In genomic region chr7:25409114-25409760, GRCm38 (mm10) we compare ENCODE assay signal across 11 mouse cellular contexts. TPM values are rescaled to one million over a fixed set of nuclear protein-coding genes. Genes with fewer than 3 reads are reported as not detected.
DNase-seq lines count a peak whose midpoint lies in the region.
"Had no signal": no experiment of that assay in that cellular context is flagged by ENCODE, and none has a peak within 500 bp of the region (broad histone marks: within the 10 kb centered on the region; RNA-seq: fewer than 3 reads in every experiment).

No protein-coding gene starts in this region.

- peak; percentile 37 for DNase-seq in adrenal gland, adult 2 months
- DNase-seq in adrenal gland, postnatal 25 days: no peak
- DNase-seq in kidney, postnatal 36 days: peak; percentile 51 to 60
- no peak for DNase-seq in kidney, adult 11 months
- DNase-seq in c-Kit-positive CD71-negative TER-119-negative erythroid progenitor cells, embryonic 14.5 days (ENCODE audit: low read depth): peak; percentile 65
- peak; percentile 53 for DNase-seq in naive thymus-derived CD4-positive, alpha-beta T cell, adult 2 months (ENCODE audit: low read depth)
- no peak for DNase-seq in testis, postnatal 14 days (ENCODE audit: low spot score)
- no peak for DNase-seq in gastrocnemius, adult 18-20 months (ENCODE audit: low spot score)

RNA-seq across cellular contexts. Expression of gene Cxcl17, which starts 3.4 kb away (rescaled TPM):
- total RNA-seq in adrenal gland, adult 2 months (2021): not detected
- polyA plus RNA-seq in adrenal gland, adult 2 months (2012; rRNA removed): not detected in 2 replicates
- total RNA-seq in adrenal gland, postnatal 25 days (2021): not detected in 2 replicates
- total RNA-seq in gastrocnemius, adult 18-20 months (2021): not detected
- total RNA-seq: left cerebral cortex, postnatal 14 days had no signal
- polyA plus RNA-seq: erythroblast, embryonic 14.5 days; neural tube, embryonic 11.5 days had no signal

RNA-seq across cellular contexts. Expression of gene Lipe, which starts 10.7 kb away (rescaled TPM):
- total RNA-seq in adrenal gland, adult 2 months (2021): 100 to 1,000 TPM; 372 to 462 TPM
- polyA plus RNA-seq in adrenal gland, adult 2 months (2012; rRNA removed): 471 and 632 TPM in 2 replicates
- total RNA-seq in adrenal gland, postnatal 25 days (2021): 295 and 303 TPM in 2 replicates
- 10 to 100 TPM; 21.3 to 22.7 TPM for total RNA-seq in gastrocnemius, adult 18-20 months (2021)

RNA-seq across cellular contexts. Expression of gene Cnfn, which starts 39.7 kb away (rescaled TPM):
- total RNA-seq in adrenal gland, adult 2 months (2021): not detected
- 1.8 TPM in 1 of 2 replicates, not detected in the other for polyA plus RNA-seq in adrenal gland, adult 2 months (2012; rRNA removed)
- not detected in 2 replicates for total RNA-seq in adrenal gland, postnatal 25 days (2021)
- total RNA-seq in gastrocnemius, adult 18-20 months (2021): not detected
- total RNA-seq: left cerebral cortex, postnatal 14 days had no signal
- polyA plus RNA-seq: erythroblast, embryonic 14.5 days; neural tube, embryonic 11.5 days had no signal

Comparison
In these comparisons a context has a peak if more than half of its experiments do, and no peak if none do; other contexts are left out.
1. DNase-seq: peak in adrenal gland, adult 2 months (single experiment), kidney, postnatal 36 days (2 of 2), c-Kit-positive CD71-negative TER-119-negative erythroid progenitor cells, embryonic 14.5 days (single experiment) and naive thymus-derived CD4-positive, alpha-beta T cell, adult 2 months (single experiment); none in adrenal gland, postnatal 25 days (single experiment), kidney, adult 11 months (single experiment), testis, postnatal 14 days (single experiment) and gastrocnemius, adult 18-20 months (single experiment).
2. RNA of gene Lipe, which starts 10.7 kb away (total RNA-seq): 372 to 462 TPM in adrenal gland, adult 2 months and 295 to 303 TPM in adrenal gland, postnatal 25 days; 21.3 to 22.7 TPM in gastrocnemius, adult 18-20 months; every median in the first group is over 10 times any median in the second.